Mouse (Mus musculus): ENCODE data around the gene Il17c. TPM values are rescaled to one million over a fixed set of nuclear protein-coding genes. Genes with fewer than 3 reads are reported as not detected.

Il17c gene
- polyA plus RNA-seq (2012; rRNA removed) = 0.47 and 1.4 TPM in 2 replicates

DNA sequence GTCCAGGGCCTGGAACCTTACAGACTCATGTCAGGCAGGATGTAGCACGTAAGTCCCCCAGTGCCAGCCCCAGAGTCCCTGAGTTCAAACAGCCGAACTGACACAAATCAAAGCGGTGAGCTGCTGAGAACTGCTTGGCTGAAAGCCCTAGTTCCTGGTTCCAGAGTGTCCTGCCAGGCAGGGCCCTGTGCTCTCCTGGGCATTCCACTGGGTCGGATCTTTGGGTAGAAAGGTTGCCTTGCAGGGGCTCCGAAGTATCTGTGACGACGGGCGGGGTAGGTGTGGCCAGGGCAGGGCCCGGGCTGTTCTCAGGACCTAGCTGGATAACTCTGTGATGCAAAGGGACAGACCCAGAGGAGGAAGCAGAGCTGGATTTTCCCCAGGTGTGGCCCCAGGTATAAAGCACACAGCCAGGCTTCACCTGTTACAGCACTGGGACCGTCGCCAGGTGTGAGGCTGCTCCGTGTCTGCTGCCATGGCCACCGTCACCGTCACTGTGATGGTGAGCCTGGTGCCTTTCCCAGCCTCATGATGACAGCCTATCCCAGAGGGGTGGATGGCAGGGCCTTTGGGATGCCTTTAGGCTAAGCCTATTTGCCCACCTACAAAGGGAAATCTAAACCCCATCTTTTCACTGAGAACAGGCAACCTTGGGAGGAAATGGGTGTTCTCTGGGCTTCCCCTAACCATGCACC, at the start of gene Il17c:
TSS of gene Il17c (plus strand) at position 645 of the 695 bp plus-strand sequence.
- DNase-seq = no peak
- 96% methylated on average over 14 of the region's 14 CpGs for WGBS
- no peak for TF ChIP-seq POLR2A (IDR thresholded peaks at IDR 0.05; ENCODE audit: control insufficient read depth, extremely low read depth, insufficient read depth, low read length, poor library complexity)
- TF ChIP-seq CTCF (IDR thresholded peaks at IDR 0.05; ENCODE audit: borderline replicate concordance, control insufficient read depth, extremely low read depth, insufficient read depth, low read length, poor library complexity) = no peak
- Histone ChIP-seq H3K4me1 (replicated peaks; ENCODE audit: control insufficient read depth, insufficient read depth, low read length) (no peaks in the 10 kb centered on the region), H3K27ac (ENCODE audit: control insufficient read depth, insufficient read depth, low read length) (no peak within 1 kb of the TSS), H3K4me3 (ENCODE audit: control insufficient read depth, insufficient read depth, low read length) (no peak within 1 kb of the TSS), H3K27me3 (ENCODE audit: control insufficient read depth, insufficient read depth, low read length) (no peaks in the 10 kb centered on the region), H3K36me3 (ENCODE audit: control insufficient read depth, insufficient read depth, low read length) (peaks cover 21% of the 10 kb centered on the region)

DNA sequence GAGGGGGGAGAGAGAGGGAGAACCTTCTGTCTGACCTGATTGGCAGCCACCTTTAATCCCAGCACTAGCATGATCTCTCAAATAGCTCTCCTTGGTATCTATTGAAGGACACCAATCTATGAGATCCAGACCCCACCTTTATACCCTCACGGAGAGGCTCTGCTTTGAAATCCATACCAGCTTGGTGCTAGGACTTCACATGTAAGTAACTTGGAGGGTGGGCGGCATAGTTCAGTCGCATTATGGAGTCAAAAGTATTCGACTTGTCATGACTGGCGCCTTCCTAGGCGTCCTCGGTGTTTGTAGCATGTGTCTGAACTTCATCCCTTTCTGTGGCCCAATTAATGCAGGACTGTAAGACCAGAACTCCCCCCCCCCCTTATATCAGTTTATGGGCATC, 46.5 kb upstream of the Il17c start:
- Histone ChIP-seq H3K4me3 (ENCODE audit: control insufficient read depth, insufficient read depth, low read length) (no peak overlapping the region), H3K36me3 (ENCODE audit: control insufficient read depth, insufficient read depth, low read length) (no peaks in the 10 kb centered on the region; the same call in 1 of the 2 replicates), H3K4me1 (replicated peaks; ENCODE audit: control insufficient read depth, insufficient read depth, low read length) (peaks cover 8% of the 10 kb centered on the region; the same call in 1 of the 2 replicates), H3K27ac (ENCODE audit: control insufficient read depth, insufficient read depth, low read length) (no peak overlapping the region), H3K27me3 (ENCODE audit: control insufficient read depth, insufficient read depth, low read length) (no peaks in the 10 kb centered on the region)
- WGBS = 96% methylated on average over 7 of the region's 7 CpGs
- TF ChIP-seq CTCF (IDR thresholded peaks at IDR 0.05; ENCODE audit: borderline replicate concordance, control insufficient read depth, extremely low read depth, insufficient read depth, low read length, poor library complexity) (no peak), POLR2A (IDR thresholded peaks at IDR 0.05; ENCODE audit: control insufficient read depth, extremely low read depth, insufficient read depth, low read length, poor library complexity) (no peak)
- DNase-seq = no peak

DNA sequence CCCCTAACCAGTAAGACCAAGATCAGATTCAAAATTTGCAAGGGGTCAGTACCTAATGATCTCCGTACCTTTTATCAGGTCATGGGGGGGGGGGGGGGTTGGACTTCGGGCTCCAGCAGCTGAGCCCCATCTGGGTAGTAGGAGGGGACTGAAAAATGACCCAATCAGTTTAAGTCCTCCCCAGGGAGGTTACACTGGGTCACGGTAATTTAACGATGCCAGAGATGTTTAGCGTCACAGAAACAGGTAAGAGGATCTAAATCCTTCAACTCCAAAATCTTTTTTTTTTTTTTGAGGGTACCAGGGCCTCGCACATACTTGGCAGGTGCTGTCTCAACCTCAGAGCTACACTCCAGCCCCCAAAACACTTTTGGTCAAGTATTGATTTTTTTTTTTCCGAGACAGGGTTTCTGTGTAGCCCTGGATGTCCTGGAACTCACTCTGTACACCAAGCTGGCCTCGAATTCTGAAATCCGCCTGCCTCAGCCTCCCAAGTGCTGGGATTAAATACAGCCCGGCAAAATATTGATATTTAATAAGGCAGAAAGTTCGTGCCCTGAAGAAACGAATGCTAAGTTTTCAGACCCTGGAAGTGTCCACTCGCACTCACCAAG, 46.0 kb upstream of the Il17c start:
- TF ChIP-seq POLR2A (IDR thresholded peaks at IDR 0.05; ENCODE audit: control insufficient read depth, extremely low read depth, insufficient read depth, low read length, poor library complexity) (no peak), CTCF (IDR thresholded peaks at IDR 0.05; ENCODE audit: borderline replicate concordance, control insufficient read depth, extremely low read depth, insufficient read depth, low read length, poor library complexity) (no peak)
- no peak for DNase-seq
- peak overlapping the region; percentile 40 for H3K4me3 ChIP-seq (ENCODE audit: control insufficient read depth, insufficient read depth, low read length)
- no peaks in the 10 kb centered on the region; the same call in 1 of the 2 replicates for H3K36me3 ChIP-seq (ENCODE audit: control insufficient read depth, insufficient read depth, low read length)
- WGBS = 25% methylated on average over 13 of the region's 13 CpGs
- H3K27me3 ChIP-seq (ENCODE audit: control insufficient read depth, insufficient read depth, low read length) = no peaks in the 10 kb centered on the region
- H3K27ac ChIP-seq (ENCODE audit: control insufficient read depth, insufficient read depth, low read length) = no peak overlapping the region
- H3K4me1 ChIP-seq (replicated peaks; ENCODE audit: control insufficient read depth, insufficient read depth, low read length) = peaks cover 8% of the 10 kb centered on the region; the same call in 1 of the 2 replicates

DNA sequence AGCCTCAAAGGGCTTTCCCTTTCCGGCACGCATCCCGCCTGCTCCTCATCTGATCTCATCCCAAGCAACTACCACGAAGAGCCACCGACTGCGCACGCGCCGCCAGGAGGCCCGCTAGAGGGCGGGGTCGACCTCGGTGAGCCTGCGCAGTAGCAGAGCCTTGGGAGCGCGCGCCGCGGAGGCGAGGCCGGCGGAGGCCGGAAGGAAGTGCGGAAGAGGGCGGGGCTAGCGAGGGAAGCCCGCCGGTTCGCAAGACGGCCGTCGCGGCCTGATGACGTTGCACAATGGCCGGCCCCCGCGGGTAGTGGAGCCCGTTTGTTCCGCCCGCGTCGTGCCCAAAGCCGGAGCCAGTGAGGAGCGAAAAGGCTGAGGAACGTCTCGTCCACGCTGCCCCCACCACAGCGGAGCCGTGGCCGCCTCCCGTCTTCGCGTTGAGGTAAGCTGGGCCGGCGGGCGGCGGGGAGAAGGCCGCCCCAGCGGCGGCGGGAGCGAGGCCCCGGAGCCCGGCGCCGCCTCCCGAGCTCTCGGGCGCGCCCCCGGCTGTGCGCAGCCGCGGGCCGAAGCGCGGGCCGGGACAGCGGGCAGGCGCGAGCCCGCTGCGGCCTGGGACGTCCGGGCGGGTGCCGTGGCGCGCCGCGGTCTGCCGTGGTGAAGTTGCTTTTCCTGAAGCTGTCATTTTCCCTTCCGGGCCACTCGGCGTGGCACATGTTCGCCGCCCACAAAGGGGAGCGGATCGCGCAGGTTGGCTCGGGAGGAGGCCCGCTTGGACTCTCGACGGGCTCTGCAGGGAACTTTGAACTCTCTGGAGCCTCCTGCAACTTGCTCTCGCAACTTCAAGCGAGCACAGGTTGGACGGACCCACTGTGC, 45.2 kb upstream of the Il17c start, which contains the start of gene Zc3h18:
TSS of gene Zc3h18 (plus strand) at position 245 of the 867 bp plus-strand sequence.
- H3K27ac ChIP-seq (ENCODE audit: control insufficient read depth, insufficient read depth, low read length) = no peak within 1 kb of the TSS; the same call in 1 of the 2 replicates
- DNase-seq = peak; percentile 99
- TF ChIP-seq POLR2A (IDR thresholded peaks at IDR 0.05; ENCODE audit: control insufficient read depth, extremely low read depth, insufficient read depth, low read length, poor library complexity) = peak; percentile 68
- TF ChIP-seq CTCF (IDR thresholded peaks at IDR 0.05; ENCODE audit: borderline replicate concordance, control insufficient read depth, extremely low read depth, insufficient read depth, low read length, poor library complexity) = peak; percentile 51; the same call in 1 of the 2 replicates
- H3K4me3 ChIP-seq (ENCODE audit: control insufficient read depth, insufficient read depth, low read length) = peak within 1 kb of the TSS; percentile 87
- H3K4me1 ChIP-seq (replicated peaks; ENCODE audit: control insufficient read depth, insufficient read depth, low read length) = peaks cover 8% of the 10 kb centered on the region; the same call in 1 of the 2 replicates
- no peaks in the 10 kb centered on the region; the same call in 1 of the 2 replicates for H3K36me3 ChIP-seq (ENCODE audit: control insufficient read depth, insufficient read depth, low read length)
- under 1% methylated on average over 105 of the region's 107 CpGs for WGBS
- no peaks in the 10 kb centered on the region for H3K27me3 ChIP-seq (ENCODE audit: control insufficient read depth, insufficient read depth, low read length)

DNA sequence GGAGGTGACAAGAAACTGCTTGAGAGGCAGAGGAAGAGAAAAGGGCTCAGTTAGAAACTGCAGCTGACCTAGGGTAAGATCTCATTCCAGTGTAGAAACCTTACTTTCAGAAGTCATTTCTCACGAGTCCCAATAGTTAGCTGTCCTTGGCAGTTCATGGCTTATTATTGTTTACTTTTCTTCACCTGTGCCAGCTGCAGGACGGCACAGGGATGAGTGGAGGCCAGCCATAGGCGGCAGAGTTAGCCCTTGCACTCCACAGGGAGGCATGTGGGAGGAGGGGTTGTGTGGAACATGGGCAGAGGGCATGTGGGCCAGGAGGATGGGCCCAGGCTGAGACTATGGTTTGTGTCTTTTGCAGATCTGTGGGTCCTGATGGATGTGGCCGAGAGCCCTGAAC, 38.8 kb upstream of the Il17c start:
- Histone ChIP-seq H3K36me3 (ENCODE audit: control insufficient read depth, insufficient read depth, low read length) (peaks cover 34% of the 10 kb centered on the region), H3K27me3 (ENCODE audit: control insufficient read depth, insufficient read depth, low read length) (no peaks in the 10 kb centered on the region), H3K4me1 (replicated peaks; ENCODE audit: control insufficient read depth, insufficient read depth, low read length) (no peaks in the 10 kb centered on the region), H3K4me3 (ENCODE audit: control insufficient read depth, insufficient read depth, low read length) (no peak overlapping the region), H3K27ac (ENCODE audit: control insufficient read depth, insufficient read depth, low read length) (no peak overlapping the region)
- TF ChIP-seq POLR2A (IDR thresholded peaks at IDR 0.05; ENCODE audit: control insufficient read depth, extremely low read depth, insufficient read depth, low read length, poor library complexity) = no peak
- no peak for TF ChIP-seq CTCF (IDR thresholded peaks at IDR 0.05; ENCODE audit: borderline replicate concordance, control insufficient read depth, extremely low read depth, insufficient read depth, low read length, poor library complexity)
- 93% methylated on average over 4 of the region's 4 CpGs for WGBS
- DNase-seq = no peak

DNA sequence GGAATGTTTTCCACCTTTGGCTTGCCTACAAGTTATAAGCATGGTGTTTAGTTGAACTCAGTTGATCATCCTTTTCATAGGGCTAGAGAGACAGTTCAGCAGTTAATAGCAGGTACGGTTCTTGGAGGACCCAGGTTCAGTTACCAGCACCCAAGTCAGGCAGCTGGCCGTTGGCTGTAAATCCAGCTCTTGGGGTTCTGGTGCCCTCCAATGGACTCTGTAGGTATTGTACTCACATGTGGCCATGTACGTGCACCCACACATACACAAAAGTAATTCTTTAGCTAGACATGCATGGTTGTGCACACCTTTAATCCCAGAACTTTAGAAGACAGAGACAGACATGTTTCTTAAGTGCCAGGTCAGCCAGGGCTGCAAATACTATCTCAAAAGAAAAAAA, 32.5 kb upstream of the Il17c start:
- 94% methylated on average over 3 of the region's 3 CpGs for WGBS
- peak; percentile 7 for DNase-seq
- peaks cover 46% of the 10 kb centered on the region for H3K36me3 ChIP-seq (ENCODE audit: control insufficient read depth, insufficient read depth, low read length)
- H3K27me3 ChIP-seq (ENCODE audit: control insufficient read depth, insufficient read depth, low read length) = no peaks in the 10 kb centered on the region
- H3K4me1 ChIP-seq (replicated peaks; ENCODE audit: control insufficient read depth, insufficient read depth, low read length) = no peaks in the 10 kb centered on the region
- TF ChIP-seq POLR2A (IDR thresholded peaks at IDR 0.05; ENCODE audit: control insufficient read depth, extremely low read depth, insufficient read depth, low read length, poor library complexity) (no peak), CTCF (IDR thresholded peaks at IDR 0.05; ENCODE audit: borderline replicate concordance, control insufficient read depth, extremely low read depth, insufficient read depth, low read length, poor library complexity) (no peak)
- H3K4me3 ChIP-seq (ENCODE audit: control insufficient read depth, insufficient read depth, low read length) = no peak overlapping the region
- H3K27ac ChIP-seq (ENCODE audit: control insufficient read depth, insufficient read depth, low read length) = no peak overlapping the region

All from thymus, adult 2 months (tissue).